Mouse (Mus musculus) neural tube, embryonic 11.5 days (tissue): ENCODE results near the gene Gm4969. TPM values are rescaled to one million over a fixed set of nuclear protein-coding genes. Genes with fewer than 3 reads are reported as not detected.

Experiments
- ATAC-seq: fragments of 200-750 bp; cut with Nextera tagmentation; 2 replicates; pipeline ENCODE4 v1.8.0; 2017; ENCODE audit warnings: moderate number of reproducible peaks, mild to moderate bottlenecking, moderate TSS enrichment, moderate library complexity; ENCODE audit not compliant: insufficient read depth, low FRiP score, low TSS enrichment
- DNase-seq: peaks from one replicate; pipeline ENCODE4 v3.0.0-alpha.2; 2015; ENCODE audit warnings: low spot score
- H3K27ac ChIP-seq: fragments of 300-500 bp; sonication (generic); 2 replicates; pipeline ENCODE4 v1.5.1; 2014; ENCODE audit warnings: low read depth, mild to moderate bottlenecking, low read length
- H3K27me3 ChIP-seq: fragments of 300-500 bp; sonication (generic); 2 replicates; pipeline ENCODE4 v1.6.1; 2014; ENCODE audit warnings: mild to moderate bottlenecking, low read length, mixed read lengths; ENCODE audit not compliant: control insufficient read depth, insufficient read depth
- H3K36me3 ChIP-seq: fragments of 300-500 bp; sonication (generic); 2 replicates; pipeline ENCODE4 v1.6.1; 2014; ENCODE audit warnings: mild to moderate bottlenecking, low read length, moderate library complexity, mixed read lengths; ENCODE audit not compliant: control insufficient read depth, insufficient read depth
- H3K4me1 ChIP-seq: fragments of 300-500 bp; sonication (generic); 2 replicates; pipeline ENCODE4 v1.6.1; 2014; ENCODE audit warnings: low read length, mixed read lengths; ENCODE audit not compliant: control insufficient read depth, insufficient read depth
- H3K4me2 ChIP-seq: fragments of 300-500 bp; sonication (generic); 2 replicates; pipeline ENCODE4 v1.6.1; 2014; ENCODE audit warnings: low read depth, mild to moderate bottlenecking, moderate library complexity
- H3K4me3 ChIP-seq: fragments of 300-500 bp; sonication (generic); 2 replicates; pipeline ENCODE4 v1.5.1; 2014; ENCODE audit warnings: low read depth, low read length
- H3K9ac ChIP-seq: fragments of 300-500 bp; sonication (generic); 2 replicates; pipeline ENCODE4 v1.6.1; 2014; ENCODE audit warnings: mild to moderate bottlenecking, low read length
- H3K9me3 ChIP-seq: fragments of 300-500 bp; sonication (generic); 2 replicates; pipeline ENCODE4 v1.6.1; 2016; ENCODE audit warnings: low read length; ENCODE audit not compliant: control insufficient read depth
- WGBS: fragments of 180-500 bp; shearing (Covaris S2); extraction: QIAGEN DNeasy Blood & Tissue Kit; methylation state at CpG from one replicate; pipeline ENCODE4 v1.1.7; 2014; 5-methylcytosine and 5-hydroxymethylcytosine counted together
- polyA plus RNA-seq: library from polyadenylated mRNA; unstranded; fragments of >200 nt; fragmentation: Nextera tagmentation; extraction: Ambion mirVana; gene quantifications from 2 replicates; pipeline ENCODE4 v1.2.1, GENCODE M21; 2014

The Gm4969 gene
- polyA plus RNA-seq, 1 experiment from 2014 or later, result 1.3 TPM

DNA sequence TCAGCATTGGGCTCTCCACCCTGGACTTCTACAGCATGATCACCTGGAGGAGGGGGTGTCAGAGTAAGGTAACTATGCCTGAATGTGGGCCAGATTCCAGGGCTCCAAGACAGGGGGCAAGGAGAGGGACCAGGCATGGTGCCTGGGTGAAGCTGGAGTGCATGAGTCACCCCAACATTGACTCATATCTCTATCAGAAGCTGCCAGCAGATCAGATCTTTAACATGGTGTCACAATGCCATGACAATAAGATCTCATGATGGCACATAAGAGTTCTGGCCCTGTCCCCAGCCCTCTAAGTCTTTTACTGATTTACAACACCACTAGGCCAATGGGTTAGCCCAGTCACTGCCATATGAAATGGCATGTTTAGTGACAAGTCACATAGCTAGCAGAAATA, 14.4 kb downstream of the Gm4969 start:
- Histone ChIP-seq H3K4me2 (no peak overlapping the region), H3K4me1 (no peaks in the 10 kb centered on the region), H3K36me3 (no peaks in the 10 kb centered on the region), H3K27me3 (no peaks in the 10 kb centered on the region), H3K27ac (no peak overlapping the region), H3K9me3 (no peaks in the 10 kb centered on the region), H3K9ac (no peak overlapping the region), H3K4me3 (no peak overlapping the region)
- no peak for ATAC-seq
- no peak for DNase-seq

DNA sequence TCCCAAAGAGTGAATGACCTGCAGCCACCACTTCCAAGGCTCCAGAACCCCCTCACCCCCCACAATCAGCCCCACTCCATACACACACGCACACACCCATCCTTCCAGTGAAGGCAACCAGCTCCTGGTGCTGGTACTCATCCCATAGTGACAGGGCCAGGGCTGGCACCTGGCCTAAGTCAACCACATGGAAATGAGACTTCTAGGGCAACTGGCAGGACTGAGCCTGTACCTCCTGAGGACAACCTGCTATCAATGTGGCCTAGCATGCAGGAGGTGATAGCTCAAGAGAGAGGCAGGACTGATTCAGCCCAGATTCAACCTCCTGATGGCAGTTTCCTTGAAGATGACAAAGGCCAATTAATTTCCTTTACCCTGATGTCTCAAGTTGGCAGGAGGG, 17.9 kb downstream of the Gm4969 start:
- DNase-seq (no peak), ATAC-seq (no peak)
- Histone ChIP-seq H3K9ac (no peak overlapping the region), H3K27ac (no peak overlapping the region), H3K27me3 (no peaks in the 10 kb centered on the region), H3K9me3 (no peaks in the 10 kb centered on the region), H3K36me3 (no peaks in the 10 kb centered on the region), H3K4me2 (no peak overlapping the region), H3K4me1 (peaks cover 12% of the 10 kb centered on the region), H3K4me3 (no peak overlapping the region)
- 81% methylated on average over 1 of the region's 1 CpGs for WGBS

DNA sequence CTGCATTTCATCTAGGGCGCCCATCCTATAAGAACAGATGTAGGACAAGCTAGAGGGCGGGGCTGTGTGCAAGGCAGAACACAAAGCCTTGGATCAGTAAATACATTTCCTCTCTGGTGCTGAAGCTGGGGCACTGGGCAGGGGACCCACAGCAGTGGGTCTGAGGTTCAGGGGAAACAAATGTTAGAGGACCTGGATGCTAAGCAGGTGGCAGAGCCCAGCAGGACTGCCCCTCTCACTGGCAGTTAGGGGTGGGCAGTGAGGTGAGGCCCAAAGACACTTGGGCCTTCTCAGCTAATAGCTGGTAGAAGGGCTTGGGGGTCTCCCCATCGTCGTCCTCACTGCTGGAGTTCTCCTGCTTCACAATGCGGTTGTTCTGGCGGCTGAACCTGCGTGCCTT, 19.4 kb downstream of the Gm4969 start:
- ATAC-seq (no peak), DNase-seq (no peak)
- no peak overlapping the region for H3K4me3 ChIP-seq

DNA sequence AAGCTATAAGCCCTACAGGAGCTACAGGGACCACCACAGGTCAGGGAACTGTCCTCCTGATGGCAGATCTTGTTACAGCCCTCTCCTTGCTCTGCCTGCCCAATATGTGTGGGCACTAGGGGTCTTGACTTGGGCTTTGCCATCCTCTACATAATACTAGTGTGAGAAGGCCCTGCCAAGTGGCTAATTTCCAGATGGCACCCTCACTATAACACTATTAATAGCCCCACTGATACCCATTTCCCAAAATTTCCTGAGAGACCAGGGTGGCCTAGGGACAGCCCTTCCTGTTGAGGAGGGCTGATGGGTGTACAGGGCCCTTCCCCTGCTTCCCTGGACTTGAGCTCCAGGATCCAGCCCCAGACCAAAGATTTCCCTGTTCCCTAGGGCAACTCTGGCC, 20.3 kb downstream of the Gm4969 start:
- Histone ChIP-seq H3K4me1 (peaks cover 17% of the 10 kb centered on the region), H3K9ac (no peak overlapping the region), H3K9me3 (no peaks in the 10 kb centered on the region), H3K27me3 (no peaks in the 10 kb centered on the region), H3K4me2 (no peak overlapping the region), H3K27ac (no peak overlapping the region), H3K36me3 (no peaks in the 10 kb centered on the region), H3K4me3 (no peak overlapping the region)
- DNase-seq, result no peak
- ATAC-seq, result no peak

More for the DNA sequence above, 19.4 kb downstream of the Gm4969 start:
- no peaks in the 10 kb centered on the region for H3K27me3 ChIP-seq
- no peaks in the 10 kb centered on the region for H3K36me3 ChIP-seq
- no peak overlapping the region for H3K27ac ChIP-seq
- no peak overlapping the region for H3K4me2 ChIP-seq
- no peaks in the 10 kb centered on the region for H3K9me3 ChIP-seq
- no peak overlapping the region for H3K9ac ChIP-seq
- WGBS, result 69% methylated on average over 7 of the region's 7 CpGs
- H3K4me1 ChIP-seq, result peaks cover 12% of the 10 kb centered on the region

DNA sequence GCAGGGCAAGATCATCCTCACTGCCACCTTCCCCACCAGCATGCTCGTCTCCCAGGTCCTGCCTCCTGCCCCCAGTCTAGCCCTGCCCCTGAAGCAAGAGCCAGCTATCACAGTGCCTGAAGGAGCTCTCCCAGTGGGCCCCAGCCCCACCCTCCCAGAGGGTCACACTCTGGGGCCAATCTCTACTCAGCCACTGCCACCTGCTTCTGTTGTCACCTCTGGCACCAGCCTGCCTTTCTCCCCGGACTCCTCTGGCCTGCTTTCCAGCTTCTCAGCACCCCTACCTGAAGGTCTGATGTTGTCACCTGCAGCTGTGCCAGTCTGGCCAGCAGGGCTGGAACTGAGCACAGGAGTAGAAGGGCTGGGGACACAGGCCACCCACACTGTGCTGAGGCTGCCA, 21.0 kb downstream of the Gm4969 start:
- Histone ChIP-seq H3K4me1 (peaks cover 24% of the 10 kb centered on the region), H3K27ac (no peak overlapping the region), H3K4me3 (no peak overlapping the region), H3K36me3 (no peaks in the 10 kb centered on the region), H3K9me3 (no peaks in the 10 kb centered on the region), H3K9ac (no peak overlapping the region; the same call in 1 of the 2 replicates), H3K4me2 (no peak overlapping the region), H3K27me3 (no peaks in the 10 kb centered on the region)
- DNase-seq (no peak), ATAC-seq (no peak)
- WGBS, result 67% methylated on average over 2 of the region's 2 CpGs

DNA sequence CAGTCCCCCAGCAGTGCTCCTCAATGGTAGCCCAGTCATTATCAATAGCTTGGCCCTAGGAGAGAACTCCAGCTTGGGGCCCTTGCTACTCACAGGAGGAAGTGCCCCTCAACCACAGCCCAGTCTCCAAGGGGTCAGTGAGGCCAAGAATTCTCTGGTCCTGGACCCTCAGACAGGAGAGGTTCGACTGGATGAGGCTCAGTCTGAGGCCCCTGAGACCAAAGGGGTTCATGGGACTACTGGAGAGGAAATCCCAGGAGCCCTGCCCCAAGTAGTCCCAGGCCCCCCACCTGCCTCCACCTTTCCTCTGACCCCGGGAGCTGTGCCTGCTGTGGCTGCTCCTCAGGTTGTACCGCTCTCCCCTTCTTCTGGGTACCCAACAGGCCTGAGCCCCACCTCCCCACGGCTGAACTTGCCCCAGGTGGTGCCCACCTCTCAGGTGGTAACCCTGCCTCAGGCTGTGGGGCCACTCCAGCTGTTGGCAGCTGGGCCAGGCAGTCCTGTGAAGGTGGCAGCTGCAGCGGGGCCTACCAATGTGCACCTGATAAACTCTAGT, 21.7 kb downstream of the Gm4969 start:
- H3K36me3 ChIP-seq, result no peaks in the 10 kb centered on the region
- H3K4me1 ChIP-seq, result peaks cover 28% of the 10 kb centered on the region
- no peak for DNase-seq
- peak overlapping the region; percentile 75 for H3K4me3 ChIP-seq
- ATAC-seq, result no peak
- no peaks in the 10 kb centered on the region for H3K9me3 ChIP-seq
- 68% methylated on average over 5 of the region's 5 CpGs for WGBS
- peak overlapping the region; percentile 96 for H3K4me2 ChIP-seq
- peaks cover 2% of the 10 kb centered on the region for H3K27me3 ChIP-seq
- peak overlapping the region; percentile 83 for H3K9ac ChIP-seq
- H3K27ac ChIP-seq, result no peak overlapping the region

DNA sequence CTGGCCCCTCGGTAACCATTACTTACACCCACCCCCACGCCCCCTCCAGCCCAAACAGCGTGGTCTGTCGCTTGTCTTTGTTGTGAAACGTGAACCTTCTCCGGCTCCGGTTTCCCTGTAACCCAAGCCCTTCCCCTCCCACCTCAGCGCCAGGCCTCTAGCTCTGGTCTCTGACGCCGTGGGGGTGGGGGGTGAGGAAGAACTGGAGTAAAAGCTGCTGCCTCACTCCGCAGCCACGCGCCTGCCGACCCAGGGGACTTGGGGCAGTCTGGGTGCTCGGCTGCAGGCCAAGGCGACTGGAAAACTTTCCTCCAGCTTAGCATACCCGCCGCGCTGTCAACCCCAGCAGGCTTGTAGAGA, 22.4 kb downstream of the Gm4969 start:
- Histone ChIP-seq H3K9me3 (no peaks in the 10 kb centered on the region), H3K27ac (no peak overlapping the region), H3K4me1 (peaks cover 28% of the 10 kb centered on the region), H3K4me2 (peak overlapping the region; percentile 96), H3K9ac (peak overlapping the region; percentile 83), H3K36me3 (0 out of 2 replicates have a peak, but pooled peaks cover 1% of the 10 kb centered on the region), H3K4me3 (peak overlapping the region; percentile 75), H3K27me3 (peaks cover 8% of the 10 kb centered on the region)
- DNase-seq (peak; percentile 81), ATAC-seq (no peak)
- under 1% methylated on average over 19 of the region's 19 CpGs for WGBS

DNA sequence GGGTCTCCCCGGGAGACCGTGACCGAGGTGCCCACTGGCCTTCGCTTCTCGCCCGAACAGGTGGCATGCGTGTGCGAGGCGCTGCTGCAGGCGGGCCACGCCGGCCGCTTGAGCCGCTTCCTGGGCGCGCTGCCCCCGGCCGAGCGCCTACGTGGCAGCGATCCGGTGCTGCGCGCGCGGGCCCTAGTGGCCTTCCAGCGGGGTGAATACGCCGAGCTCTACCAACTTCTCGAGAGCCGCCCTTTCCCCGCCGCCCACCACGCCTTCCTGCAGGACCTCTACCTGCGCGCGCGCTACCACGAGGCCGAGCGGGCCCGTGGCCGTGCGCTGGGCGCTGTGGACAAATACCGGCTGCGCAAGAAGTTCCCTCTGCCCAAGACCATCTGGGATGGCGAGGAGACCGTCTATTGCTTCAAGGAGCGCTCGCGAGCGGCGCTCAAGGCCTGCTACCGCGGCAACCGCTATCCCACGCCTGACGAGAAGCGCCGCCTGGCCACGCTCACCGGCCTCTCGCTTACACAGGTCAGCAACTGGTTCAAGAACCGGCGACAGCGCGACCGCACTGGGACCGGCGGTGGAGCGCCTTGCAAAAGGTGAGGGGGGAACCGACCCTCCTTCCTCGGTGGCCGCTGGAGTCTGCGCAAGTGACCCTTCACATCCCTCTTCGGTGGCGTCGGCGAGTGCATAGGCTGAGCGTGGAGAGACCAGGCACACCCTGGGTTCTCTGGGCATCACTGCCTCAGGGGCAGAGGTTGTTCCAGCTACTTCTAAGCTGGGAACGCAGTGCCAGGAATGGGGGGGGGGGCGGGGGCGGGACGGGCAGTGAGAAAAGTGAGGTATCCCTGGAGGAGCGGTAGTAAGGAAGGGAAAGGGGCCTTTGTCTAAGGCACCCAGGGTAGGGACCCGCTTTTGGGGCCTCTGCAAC, 23.1 kb downstream of the Gm4969 start:
- DNase-seq (peak; percentile 61), ATAC-seq (no peak)
- Histone ChIP-seq H3K9ac (peak overlapping the region; percentile 83), H3K27ac (peak overlapping the region; percentile 91), H3K9me3 (no peaks in the 10 kb centered on the region), H3K4me3 (peak overlapping the region; percentile 75), H3K4me2 (peak overlapping the region; percentile 96), H3K36me3 (0 out of 2 replicates have a peak, but pooled peaks cover 3% of the 10 kb centered on the region), H3K4me1 (peaks cover 28% of the 10 kb centered on the region), H3K27me3 (peaks cover 9% of the 10 kb centered on the region)
- under 1% methylated on average over 77 of the region's 87 CpGs for WGBS

DNA sequence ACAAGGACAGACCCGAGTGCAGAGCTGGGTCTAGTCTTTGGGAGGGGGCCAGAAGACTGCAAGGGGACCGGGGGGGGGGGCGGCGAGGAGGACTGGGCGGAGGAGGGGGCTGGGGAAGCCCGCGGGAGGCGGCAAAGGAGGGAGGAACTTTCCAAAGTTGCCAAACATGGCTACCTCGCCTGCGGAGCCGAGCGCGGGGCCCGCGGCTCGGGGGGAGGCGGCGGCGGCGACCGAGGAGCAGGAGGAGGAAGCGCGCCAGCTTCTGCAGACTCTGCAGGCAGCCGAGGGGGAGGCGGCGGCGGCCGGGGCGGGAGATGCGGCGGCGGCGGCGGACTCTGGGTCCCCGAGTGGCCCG, 23.7 kb downstream of the Gm4969 start, which contains the start of gene Six5:
TSS of gene Six5 (plus strand) at position 124 of the 355 bp plus-strand sequence.
- Histone ChIP-seq H3K4me3 (peak within 1 kb of the TSS; percentile 75), H3K4me2 (peak within 1 kb of the TSS; percentile 96), H3K27ac (peak within 1 kb of the TSS; percentile 91), H3K36me3 (0 out of 2 replicates have a peak, but pooled peaks cover 3% of the 10 kb centered on the region), H3K9ac (peak within 1 kb of the TSS; percentile 83), H3K27me3 (peaks cover 9% of the 10 kb centered on the region), H3K9me3 (no peaks in the 10 kb centered on the region), H3K4me1 (peaks cover 28% of the 10 kb centered on the region)
- DNase-seq, result no peak
- WGBS, result 0% methylated on average over 17 of the region's 36 CpGs
- ATAC-seq, result no peak
